Mouse (Mus musculus) brain, embryonic 14.5 days (tissue): ENCODE results near the gene Grk6.

Source experiments
- CTCF ChIP-seq: fragments of 200-500 bp; IDR thresholded peaks from 2 replicates; pipeline ENCODE4 v1.5.1; 2012; ENCODE audit warnings: inconsistent platforms, mild to moderate bottlenecking, moderate library complexity, borderline replicate concordance; ENCODE audit not compliant: insufficient read depth, insufficient read length; ENCODE audit errors: extremely low read depth
- POLR2A ChIP-seq: fragments of 200-500 bp; IDR thresholded peaks from 2 replicates; pipeline ENCODE4 v1.6.1; 2012; ENCODE audit warnings: mild to moderate bottlenecking, inconsistent platforms, borderline replicate concordance; ENCODE audit not compliant: poor library complexity, insufficient read depth, insufficient read length, severe bottlenecking; ENCODE audit errors: extremely low read depth

DNA sequence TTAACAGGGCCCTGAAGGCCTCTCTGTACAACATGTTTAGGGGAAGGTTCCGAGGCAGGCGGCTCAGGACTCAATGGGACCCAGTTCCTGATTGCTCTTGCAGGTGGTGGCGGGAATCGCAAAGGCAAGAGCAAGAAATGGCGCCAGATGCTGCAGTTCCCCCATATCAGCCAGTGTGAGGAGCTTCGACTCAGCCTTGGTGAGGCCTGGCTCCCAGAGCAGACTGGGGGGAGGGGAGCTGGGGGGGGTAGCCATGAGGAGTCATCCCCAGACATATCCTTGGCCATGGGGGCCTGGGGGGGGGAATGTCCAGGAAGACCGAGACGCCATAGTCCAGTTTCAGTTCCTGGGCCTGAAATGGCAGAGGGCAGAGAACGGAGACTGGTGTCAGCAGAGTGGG is 4.3 kb downstream of the Grk6 start:
- TF ChIP-seq CTCF (no peak), POLR2A (no peak)
